Mouse (Mus musculus) activated CD4-positive, CD25-positive, alpha-beta regulatory T cell, adult 9 weeks (primary cell): ENCODE measurements around the gene Olfr490. TPM values are rescaled to one million over a fixed set of nuclear protein-coding genes. Genes with fewer than 3 reads are reported as not detected.

Experiments used
- polyA plus RNA-seq: library from polyadenylated mRNA; unstranded; fragments of 100-300 nt; shearing (Covaris generic); gene quantifications from one replicate; pipeline ENCODE4 v1.2.1, GENCODE M21; 2017

Olfr490 gene
- polyA plus RNA-seq: not detected

DNA sequence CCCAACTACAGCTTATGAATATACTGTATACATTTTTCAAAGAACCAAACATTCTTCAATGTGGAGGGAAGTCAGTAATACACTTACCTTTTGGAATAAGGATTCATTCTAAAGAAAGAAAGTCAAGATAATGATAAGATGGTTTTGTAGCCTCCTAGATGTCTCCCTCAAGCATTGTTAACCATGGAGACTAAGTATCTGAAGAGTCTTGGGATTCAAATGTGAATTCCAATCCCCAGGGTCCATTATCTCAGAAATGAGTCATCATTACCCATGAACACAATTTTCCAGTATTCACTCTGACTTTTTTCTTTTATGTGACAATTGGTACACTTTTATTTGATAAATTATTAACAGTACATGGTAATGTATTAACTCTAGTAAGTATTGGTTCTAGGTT lies at the start of gene Olfr490:
Gene Olfr490, minus strand, starts transcription at position 101 of the 400 bp plus-strand sequence.

DNA sequence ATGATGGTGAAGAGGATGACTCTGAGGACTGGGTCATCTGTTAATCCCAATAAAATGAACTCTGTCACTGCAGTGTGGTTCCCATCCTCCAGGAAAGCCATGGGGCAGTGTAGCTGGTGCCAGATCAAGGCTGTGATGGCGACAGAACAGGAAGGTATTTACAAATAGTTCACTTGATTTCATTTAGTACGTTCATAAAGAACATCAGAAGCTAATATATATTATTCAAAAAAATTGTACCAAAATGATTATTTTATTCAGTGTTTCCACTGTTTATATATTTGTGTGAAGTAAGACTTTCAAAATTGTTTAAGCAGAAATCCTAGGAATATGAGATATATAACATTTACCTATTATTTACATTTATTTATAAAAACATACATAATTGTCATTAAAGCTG lies 34.8 kb upstream of the Olfr490 start, which contains the start of gene Olfr492:
Gene Olfr492, minus strand, starts transcription at position 101 of the 400 bp plus-strand sequence.

GRCm38 (mm10) chr7:108313151-108313550 lies 24.4 kb upstream of the Olfr490 start, which contains the start of gene Olfr491:
Olfr491 (plus strand) TSS chr7:108313451.

GRCm38 (mm10) chr7:108258247-108258646 lies 30.5 kb downstream of the Olfr490 start, which contains the start of gene Olfr488:
Olfr488 (minus strand) TSS chr7:108258347.

Other genes with a start within 250 kb of the Olfr490 start
- gene Olfr479, start 238.2 kb downstream of the Olfr490 start, polyA plus RNA-seq: not detected
- not detected for gene Olfr480, start 221.6 kb downstream of the Olfr490 start, polyA plus RNA-seq
- gene Olfr481, start 209.1 kb downstream of the Olfr490 start, polyA plus RNA-seq: not detected
- gene Olfr482, start 191.3 kb downstream of the Olfr490 start, polyA plus RNA-seq: not detected
- gene Olfr483, start 188.1 kb downstream of the Olfr490 start, polyA plus RNA-seq: not detected
- not detected for gene Olfr484, start 161.5 kb downstream of the Olfr490 start, polyA plus RNA-seq
- not detected for gene Olfr485, start 129.1 kb downstream of the Olfr490 start, polyA plus RNA-seq
- not detected for gene Olfr486, start 116.2 kb downstream of the Olfr490 start, polyA plus RNA-seq
- not detected for gene Olfr487, start 74.3 kb downstream of the Olfr490 start, polyA plus RNA-seq
- not detected for gene Olfr488, start 30.6 kb downstream of the Olfr490 start, polyA plus RNA-seq
- gene Olfr491, start 24.5 kb upstream of the Olfr490 start, polyA plus RNA-seq: not detected
- not detected for gene Olfr492, start 34.7 kb upstream of the Olfr490 start, polyA plus RNA-seq
- not detected for gene Olfr493, start 58.0 kb upstream of the Olfr490 start, polyA plus RNA-seq
- gene Olfr494, start 76.4 kb upstream of the Olfr490 start, polyA plus RNA-seq: not detected
- gene Olfr495, start 104.2 kb upstream of the Olfr490 start, polyA plus RNA-seq: not detected
- gene Olfr497, start 131.5 kb upstream of the Olfr490 start, polyA plus RNA-seq: not detected
- not detected for gene Olfr498, start 176.4 kb upstream of the Olfr490 start, polyA plus RNA-seq
- not detected for gene Olfr502, start 236.1 kb upstream of the Olfr490 start, polyA plus RNA-seq